Mouse (Mus musculus): ENCODE results near the gene Rxylt1. TPM values are rescaled to one million over a fixed set of nuclear protein-coding genes. Genes with fewer than 3 reads are reported as not detected.
A peak's percentile ranks its signal among the peaks of the same experiment; 100 is the strongest.

Gene Rxylt1
- polyA plus RNA-seq, 1 experiment from 2014 or later, result 55.2 TPM

- no peak for ATAC-seq (ENCODE audit: low read depth)
- no peak overlapping the region for H3K4me3 ChIP-seq (ENCODE audit: low read depth, low read length)
- no peak overlapping the region for H3K27ac ChIP-seq (replicated peaks; ENCODE audit: low read depth, low read length)
- no peaks in the 10 kb centered on the region for H3K27me3 ChIP-seq (replicated peaks; ENCODE audit: control insufficient read depth, insufficient read depth, low read length)
- H3K36me3 ChIP-seq (ENCODE audit: control insufficient read depth, insufficient read depth, low read length), result no peaks in the 10 kb centered on the region
- H3K9me3 ChIP-seq (ENCODE audit: control insufficient read depth, low read length), result no peaks in the 10 kb centered on the region
- H3K4me1 ChIP-seq (ENCODE audit: control insufficient read depth, insufficient read depth, low read length), result 0 out of 2 replicates have a peak, but pooled peaks cover 4% of the 10 kb centered on the region
- no peak overlapping the region for H3K9ac ChIP-seq (ENCODE audit: low read depth, low read length)
- H3K4me2 ChIP-seq (ENCODE audit: low read depth, low read length), result no peak overlapping the region
- DNase-seq (ENCODE audit: low spot score), result no peak
- 76% methylated on average over 5 of the region's 5 CpGs for WGBS
Measured at GRCm38 (mm10) chr10:122030420-122030819, 66.8 kb downstream of the Rxylt1 start.

- peak; percentile 21 for DNase-seq (ENCODE audit: low spot score)
- 56% methylated on average over 7 of the region's 7 CpGs for WGBS
- Histone ChIP-seq H3K4me1 (ENCODE audit: control insufficient read depth, insufficient read depth, low read length) (0 out of 2 replicates have a peak, but pooled peaks cover 4% of the 10 kb centered on the region), H3K27me3 (replicated peaks; ENCODE audit: control insufficient read depth, insufficient read depth, low read length) (no peaks in the 10 kb centered on the region), H3K36me3 (ENCODE audit: control insufficient read depth, insufficient read depth, low read length) (no peaks in the 10 kb centered on the region), H3K9me3 (ENCODE audit: control insufficient read depth, low read length) (no peaks in the 10 kb centered on the region), H3K4me2 (ENCODE audit: low read depth, low read length) (0 out of 2 replicates have a peak overlapping the region, but pooled peaks have one; percentile 5), H3K27ac (replicated peaks; ENCODE audit: low read depth, low read length) (peak overlapping the region; percentile 34; the same call in 1 of the 2 replicates), H3K9ac (ENCODE audit: low read depth, low read length) (no peak overlapping the region), H3K4me3 (ENCODE audit: low read depth, low read length) (no peak overlapping the region)
- no peak for ATAC-seq (ENCODE audit: low read depth)
Measured at GRCm38 (mm10) chr10:122029738-122030137, 67.4 kb downstream of the Rxylt1 start.

Other genes starting within 250 kb of the Rxylt1 start
- 10.7 and 11.1 TPM in 2 replicates for gene Srgap1, start 50.1 kb downstream of the Rxylt1 start, polyA plus RNA-seq (2014; fragmentation: Nextera tagmentation; extraction: Ambion mirVana)